26 mouse cellular contexts compared by ENCODE assay signal in the genomic region with DNA sequence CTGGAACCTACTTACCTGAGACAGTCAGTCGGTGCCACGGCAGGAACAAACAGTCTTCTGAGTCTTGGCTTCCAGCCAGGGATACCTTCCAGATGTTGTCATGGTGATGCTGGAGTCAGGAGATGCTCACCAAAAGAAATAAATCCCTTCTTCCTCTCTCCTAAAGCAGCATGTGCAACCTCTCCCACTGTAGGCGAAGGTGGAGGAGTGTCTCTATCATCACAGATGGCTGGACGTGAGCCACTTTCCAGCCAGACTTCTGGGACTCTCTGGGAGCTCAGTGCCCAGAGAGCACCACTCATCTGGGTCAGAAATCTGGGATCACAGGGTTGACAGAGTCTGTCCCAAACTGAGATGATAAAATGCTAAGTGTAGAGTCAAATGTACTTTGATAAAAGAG.
DNase-seq lines count a peak whose midpoint lies in the region; ATAC-seq and TF ChIP-seq lines count a peak whose summit lies in the region.
"Had no signal": no experiment of that assay in that cellular context is flagged by ENCODE, and none has a peak within 500 bp of the region (broad histone marks: within the 10 kb centered on the region; RNA-seq: fewer than 3 reads in every experiment).

No protein-coding gene starts in this region.

- no peaks in the 10 kb centered on the region for H3K36me3 ChIP-seq in forebrain, postnatal 0 days (ENCODE audit: insufficient read depth)
- H3K36me3 ChIP-seq in forebrain, embryonic 12.5 days (replicated peaks): no peaks in the 10 kb centered on the region
- no peaks in the 10 kb centered on the region for H3K36me3 ChIP-seq in midbrain, postnatal 0 days (ENCODE audit: insufficient read depth, low read length)
- no peaks in the 10 kb centered on the region for H3K36me3 ChIP-seq in midbrain, embryonic 15.5 days (replicated peaks)
- no peaks in the 10 kb centered on the region for H3K36me3 ChIP-seq in neural tube, embryonic 15.5 days
- H3K36me3 ChIP-seq: limb, embryonic 12.5 days; liver, embryonic 15.5 days; neural tube, embryonic 13.5 days; stomach, embryonic 15.5 days had no signal

- H3K9me3 ChIP-seq in forebrain, postnatal 0 days (ENCODE audit: low read length): no peaks in the 10 kb centered on the region
- H3K9me3 ChIP-seq in forebrain, embryonic 12.5 days: no peaks in the 10 kb centered on the region
- H3K9me3 ChIP-seq in midbrain, postnatal 0 days (ENCODE audit: low read length): no peaks in the 10 kb centered on the region
- H3K9me3 ChIP-seq in midbrain, embryonic 15.5 days: no peaks in the 10 kb centered on the region
- no peaks in the 10 kb centered on the region for H3K9me3 ChIP-seq in neural tube, embryonic 15.5 days (replicated peaks)
- H3K9me3 ChIP-seq: limb, embryonic 12.5 days; liver, embryonic 15.5 days; neural tube, embryonic 13.5 days; stomach, embryonic 15.5 days had no signal

- DNase-seq in forebrain, postnatal 0 days: peak; percentile 32
- DNase-seq in layer of hippocampus, adult 9-11 months: peak; percentile 24
- no peak for DNase-seq in layer of hippocampus, postnatal 14 days (ENCODE audit: low spot score in 2 of 2)
- DNase-seq in midbrain, postnatal 0 days (ENCODE audit: low spot score): peak; percentile 54
- DNase-seq in brain, embryonic 14.5 days (ENCODE audit: low read depth): peak; percentile 38
- DNase-seq: adrenal gland, postnatal 25 days; cerebellum, adult 9-10 months; gastrocnemius, postnatal 25 days; heart, adult 18-20 months; heart, postnatal 4 days; kidney, adult 11 months; kidney, postnatal 14 days; lung, embryonic 14.5 days; lung, postnatal 14 days had no signal

- H3K27me3 ChIP-seq in forebrain, postnatal 0 days (ENCODE audit: insufficient read depth, low read length): no peaks in the 10 kb centered on the region
- H3K27me3 ChIP-seq in forebrain, embryonic 12.5 days: no peaks in the 10 kb centered on the region
- H3K27me3 ChIP-seq in midbrain, postnatal 0 days (ENCODE audit: insufficient read depth, low read length): no peaks in the 10 kb centered on the region
- H3K27me3 ChIP-seq in midbrain, embryonic 15.5 days (replicated peaks): no peaks in the 10 kb centered on the region
- no peaks in the 10 kb centered on the region for H3K27me3 ChIP-seq in neural tube, embryonic 15.5 days (replicated peaks)
- H3K27me3 ChIP-seq: limb, embryonic 12.5 days; liver, embryonic 15.5 days; neural tube, embryonic 13.5 days; stomach, embryonic 15.5 days had no signal

- H3K9ac ChIP-seq in forebrain, postnatal 0 days: no peak overlapping the region
- no peak overlapping the region for H3K9ac ChIP-seq in forebrain, embryonic 12.5 days
- H3K9ac ChIP-seq in midbrain, postnatal 0 days (replicated peaks; ENCODE audit: low read length, poor library complexity, severe bottlenecking): no peak overlapping the region
- H3K9ac ChIP-seq in midbrain, embryonic 15.5 days: no peak overlapping the region
- no peak overlapping the region for H3K9ac ChIP-seq in neural tube, embryonic 15.5 days (replicated peaks)
- H3K9ac ChIP-seq: hindbrain, embryonic 14.5 days; limb, embryonic 12.5 days; liver, embryonic 15.5 days; lung, embryonic 14.5 days; neural tube, embryonic 13.5 days; stomach, embryonic 15.5 days had no signal

- no peak for TF ChIP-seq POLR2A in brain, embryonic 14.5 days (IDR thresholded peaks at IDR 0.05; ENCODE audit: borderline replicate concordance, extremely low read depth, insufficient read depth, insufficient read length, poor library complexity, severe bottlenecking)

- H3K4me2 ChIP-seq in forebrain, postnatal 0 days (ENCODE audit: low read depth): no peak overlapping the region
- H3K4me2 ChIP-seq in forebrain, embryonic 12.5 days: no peak overlapping the region
- no peak overlapping the region for H3K4me2 ChIP-seq in midbrain, postnatal 0 days (ENCODE audit: low read depth, low read length, poor library complexity, severe bottlenecking)
- no peak overlapping the region for H3K4me2 ChIP-seq in midbrain, embryonic 15.5 days
- no peak overlapping the region for H3K4me2 ChIP-seq in neural tube, embryonic 15.5 days
- H3K4me2 ChIP-seq: heart, embryonic 11.5 days; hindbrain, embryonic 14.5 days; limb, embryonic 12.5 days; liver, embryonic 15.5 days; lung, embryonic 14.5 days; neural tube, embryonic 13.5 days; stomach, embryonic 15.5 days had no signal

- no peaks in the 10 kb centered on the region; the same call in 1 of the 2 replicates for H3K4me1 ChIP-seq in forebrain, postnatal 0 days (ENCODE audit: insufficient read depth)
- H3K4me1 ChIP-seq in forebrain, embryonic 12.5 days: no peaks in the 10 kb centered on the region
- H3K4me1 ChIP-seq in midbrain, postnatal 0 days (ENCODE audit: insufficient read depth, low read length): peaks cover 3% of the 10 kb centered on the region; the same call in 1 of the 2 replicates
- H3K4me1 ChIP-seq in midbrain, embryonic 15.5 days: no peaks in the 10 kb centered on the region
- H3K4me1 ChIP-seq in neural tube, embryonic 15.5 days: 0 out of 2 replicates have a peak, but pooled peaks cover 4% of the 10 kb centered on the region
- H3K4me1 ChIP-seq: limb, embryonic 12.5 days; liver, embryonic 15.5 days; stomach, embryonic 15.5 days had no signal

- no peak overlapping the region for H3K4me3 ChIP-seq in forebrain, postnatal 0 days (ENCODE audit: low read depth, low read length)
- no peak overlapping the region for H3K4me3 ChIP-seq in forebrain, embryonic 12.5 days (replicated peaks)
- no peak overlapping the region for H3K4me3 ChIP-seq in midbrain, postnatal 0 days (ENCODE audit: low read depth, low read length)
- H3K4me3 ChIP-seq in midbrain, embryonic 15.5 days: no peak overlapping the region
- no peak overlapping the region for H3K4me3 ChIP-seq in neural tube, embryonic 15.5 days (replicated peaks)
- H3K4me3 ChIP-seq: erythroblast, embryonic 14.5 days; limb, embryonic 12.5 days; liver, embryonic 15.5 days; neural tube, embryonic 13.5 days; stomach, embryonic 15.5 days had no signal

- ATAC-seq in forebrain, postnatal 0 days: no peak
- ATAC-seq in forebrain, embryonic 12.5 days (ENCODE audit: low FRiP score): no peak
- no peak for ATAC-seq in midbrain, postnatal 0 days (ENCODE audit: low FRiP score)
- no peak for ATAC-seq in midbrain, embryonic 15.5 days (replicated peaks)
- no peak for ATAC-seq in neural tube, embryonic 15.5 days (ENCODE audit: low FRiP score)
- ATAC-seq: CD4-positive, CD25-positive, alpha-beta regulatory T cell, adult 4 months; inflammation-experienced regulatory T-cells, adult 6 months had no signal

- no peak overlapping the region for H3K27ac ChIP-seq in forebrain, postnatal 0 days (ENCODE audit: low read depth, low read length)
- no peak overlapping the region for H3K27ac ChIP-seq in forebrain, embryonic 12.5 days
- no peak overlapping the region for H3K27ac ChIP-seq in midbrain, postnatal 0 days (ENCODE audit: low read depth, low read length)
- H3K27ac ChIP-seq in midbrain, embryonic 15.5 days: no peak overlapping the region
- no peak overlapping the region for H3K27ac ChIP-seq in neural tube, embryonic 15.5 days (replicated peaks)
- H3K27ac ChIP-seq: hindbrain, embryonic 14.5 days; limb, embryonic 12.5 days; liver, embryonic 15.5 days; neural tube, embryonic 13.5 days; stomach, embryonic 15.5 days had no signal

- TF ChIP-seq CTCF in forebrain, postnatal 0 days (IDR thresholded peaks at IDR 0.05; ENCODE audit: low read depth): no peak
- no peak for TF ChIP-seq CTCF in midbrain, postnatal 0 days (IDR thresholded peaks at IDR 0.05)
- TF ChIP-seq CTCF in brain, embryonic 14.5 days (IDR thresholded peaks at IDR 0.05; ENCODE audit: borderline replicate concordance, extremely low read depth, insufficient read depth, insufficient read length): no peak

- WGBS in forebrain, postnatal 0 days: 57% methylated on average over 4 of the region's 4 CpGs
- WGBS in forebrain, embryonic 12.5 days: 79% methylated on average over 4 of the region's 4 CpGs
- WGBS in midbrain, postnatal 0 days: 54% methylated on average over 4 of the region's 4 CpGs
- WGBS in midbrain, embryonic 15.5 days: 67% methylated on average over 4 of the region's 4 CpGs
- WGBS in neural tube, embryonic 15.5 days: 69% methylated on average over 4 of the region's 4 CpGs

Comparison
In these comparisons a context has a peak if more than half of its experiments do, and no peak if none do; other contexts are left out.
1. DNase-seq: peak in forebrain, postnatal 0 days (single experiment), layer of hippocampus, adult 9-11 months (single experiment), midbrain, postnatal 0 days (single experiment) and brain, embryonic 14.5 days (single experiment); none in layer of hippocampus, postnatal 14 days (0 of 2).